Mouse (Mus musculus) limb, embryonic 12.5 days (tissue): ENCODE data around the gene Lmf1. TPM values are rescaled to one million over a fixed set of nuclear protein-coding genes. Genes with fewer than 3 reads are reported as not detected.
A peak's percentile ranks its signal among the peaks of the same experiment; 100 is the strongest.

Source experiments
- ATAC-seq: fragments of 200-750 bp; cut with Nextera tagmentation; 2 replicates; pipeline ENCODE4 v1.8.0; 2017; ENCODE audit warnings: low read depth, moderate TSS enrichment; ENCODE audit not compliant: insufficient number of reproducible peaks, insufficient read depth, low FRiP score, low TSS enrichment
- H3K27ac ChIP-seq: fragments of 300-500 bp; sonication (generic); 2 replicates; pipeline ENCODE4 v1.5.1; 2016; ENCODE audit warnings: mild to moderate bottlenecking, moderate library complexity
- H3K27me3 ChIP-seq: fragments of 300-500 bp; sonication (generic); 2 replicates; pipeline ENCODE4 v1.6.1; 2016; ENCODE audit warnings: mild to moderate bottlenecking, moderate library complexity
- H3K36me3 ChIP-seq: fragments of 300-500 bp; sonication (generic); 2 replicates; pipeline ENCODE4 v1.6.1; 2016; ENCODE audit warnings: mild to moderate bottlenecking, moderate library complexity
- H3K4me1 ChIP-seq: fragments of 300-500 bp; sonication (generic); replicated peaks from 2 replicates; pipeline ENCODE4 v1.6.1; 2016
- H3K4me2 ChIP-seq: fragments of 300-500 bp; sonication (generic); 2 replicates; pipeline ENCODE4 v1.6.1; 2016; ENCODE audit warnings: mild to moderate bottlenecking, moderate library complexity
- H3K4me3 ChIP-seq: fragments of 300-500 bp; sonication (generic); replicated peaks from 2 replicates; pipeline ENCODE4 v1.5.1; 2016; ENCODE audit warnings: mild to moderate bottlenecking
- H3K9ac ChIP-seq: fragments of 300-500 bp; sonication (generic); replicated peaks from 2 replicates; pipeline ENCODE4 v1.6.1; 2016; ENCODE audit warnings: mild to moderate bottlenecking, moderate library complexity
- H3K9me3 ChIP-seq: fragments of 300-500 bp; sonication (generic); 2 replicates; pipeline ENCODE4 v1.6.1; 2016; ENCODE audit warnings: mild to moderate bottlenecking, moderate library complexity
- WGBS: fragments of 180-500 bp; shearing (Covaris S2); methylation state at CpG from one replicate; pipeline ENCODE4 v1.1.7; 2016; 5-methylcytosine and 5-hydroxymethylcytosine counted together
- polyA plus RNA-seq: library from polyadenylated mRNA; unstranded; fragments of >200 nt; fragmentation: Nextera tagmentation; extraction: Ambion mirVana; gene quantifications from 2 replicates; pipeline ENCODE4 v1.2.1, GENCODE M21; 2016

Gene Lmf1
- polyA plus RNA-seq, 1 experiment from 2014 or later: 28.9 TPM

- peaks cover 13% of the 10 kb centered on the region; the same call in 1 of the 2 replicates for H3K36me3 ChIP-seq
- 53% methylated on average over 13 of the region's 13 CpGs for WGBS
- no peak overlapping the region for H3K27ac ChIP-seq
- no peak overlapping the region for H3K4me2 ChIP-seq
- H3K9me3 ChIP-seq: no peaks in the 10 kb centered on the region
- H3K4me3 ChIP-seq: no peak overlapping the region
- no peak for ATAC-seq
- no peak overlapping the region for H3K9ac ChIP-seq
- peaks cover 3% of the 10 kb centered on the region; the same call in 1 of the 2 replicates for H3K27me3 ChIP-seq
- H3K4me1 ChIP-seq: peaks cover 22% of the 10 kb centered on the region
Observed at GRCm38 (mm10) chr17:25624446-25625119, 45.7 kb downstream of the Lmf1 start.

GRCm38 (mm10) chr17:25625282-25625681, 46.4 kb downstream of the Lmf1 start:
- H3K9ac ChIP-seq: no peak overlapping the region
- no peak overlapping the region for H3K27ac ChIP-seq
- H3K4me1 ChIP-seq: peaks cover 19% of the 10 kb centered on the region
- no peak for ATAC-seq
- H3K9me3 ChIP-seq: no peaks in the 10 kb centered on the region
- H3K27me3 ChIP-seq: peaks cover 3% of the 10 kb centered on the region; the same call in 1 of the 2 replicates
- no peak overlapping the region for H3K4me2 ChIP-seq
- H3K4me3 ChIP-seq: no peak overlapping the region
- 81% methylated on average over 7 of the region's 7 CpGs for WGBS
- peaks cover 10% of the 10 kb centered on the region; the same call in 1 of the 2 replicates for H3K36me3 ChIP-seq

- H3K36me3 ChIP-seq: peaks cover 10% of the 10 kb centered on the region; the same call in 1 of the 2 replicates
- no peak overlapping the region for H3K9ac ChIP-seq
- no peak overlapping the region for H3K4me3 ChIP-seq
- peaks cover 19% of the 10 kb centered on the region for H3K4me1 ChIP-seq
- 75% methylated on average over 20 of the region's 20 CpGs for WGBS
- peaks cover 3% of the 10 kb centered on the region; the same call in 1 of the 2 replicates for H3K27me3 ChIP-seq
- H3K9me3 ChIP-seq: no peaks in the 10 kb centered on the region
- H3K27ac ChIP-seq: no peak overlapping the region
- no peak overlapping the region for H3K4me2 ChIP-seq
- no peak for ATAC-seq
Observed at GRCm38 (mm10) chr17:25626196-25627043, 47.5 kb downstream of the Lmf1 start.

- Histone ChIP-seq H3K9ac (no peak overlapping the region), H3K4me1 (peaks cover 25% of the 10 kb centered on the region), H3K27ac (no peak overlapping the region), H3K36me3 (peaks cover 37% of the 10 kb centered on the region), H3K9me3 (no peaks in the 10 kb centered on the region), H3K4me2 (no peak overlapping the region), H3K4me3 (no peak overlapping the region), H3K27me3 (no peaks in the 10 kb centered on the region)
- ATAC-seq: no peak
- 87% methylated on average over 5 of the region's 5 CpGs for WGBS
Observed at GRCm38 (mm10) chr17:25630313-25630712, 51.4 kb downstream of the Lmf1 start.

GRCm38 (mm10) chr17:25634070-25634469, 55.2 kb downstream of the Lmf1 start:
- no peak overlapping the region for H3K4me3 ChIP-seq
- WGBS: 85% methylated on average over 10 of the region's 10 CpGs
- H3K9ac ChIP-seq: no peak overlapping the region
- H3K4me2 ChIP-seq: no peak overlapping the region
- H3K36me3 ChIP-seq: peaks cover 33% of the 10 kb centered on the region
- H3K9me3 ChIP-seq: no peaks in the 10 kb centered on the region
- no peak overlapping the region for H3K27ac ChIP-seq
- H3K27me3 ChIP-seq: peaks cover under 1% of the 10 kb centered on the region; the same call in 1 of the 2 replicates
- H3K4me1 ChIP-seq: peaks cover 37% of the 10 kb centered on the region
- no peak for ATAC-seq

GRCm38 (mm10) chr17:25635387-25635786, 56.5 kb downstream of the Lmf1 start:
- no peak for ATAC-seq
- Histone ChIP-seq H3K9me3 (no peaks in the 10 kb centered on the region), H3K4me3 (no peak overlapping the region), H3K27me3 (peaks cover 2% of the 10 kb centered on the region; the same call in 1 of the 2 replicates), H3K27ac (0 out of 2 replicates have a peak overlapping the region, but pooled peaks have one; percentile 2), H3K9ac (no peak overlapping the region), H3K4me1 (peaks cover 45% of the 10 kb centered on the region), H3K4me2 (no peak overlapping the region), H3K36me3 (peaks cover 33% of the 10 kb centered on the region)
- WGBS: 37% methylated on average over 8 of the region's 8 CpGs

- Histone ChIP-seq H3K27me3 (peaks cover 2% of the 10 kb centered on the region; the same call in 1 of the 2 replicates), H3K9ac (no peak overlapping the region), H3K36me3 (peaks cover 33% of the 10 kb centered on the region), H3K9me3 (no peaks in the 10 kb centered on the region), H3K27ac (0 out of 2 replicates have a peak overlapping the region, but pooled peaks have one; percentile 2), H3K4me1 (peaks cover 49% of the 10 kb centered on the region), H3K4me2 (no peak overlapping the region), H3K4me3 (no peak overlapping the region)
- ATAC-seq: no peak
- 84% methylated on average over 5 of the region's 5 CpGs for WGBS
Observed at GRCm38 (mm10) chr17:25635806-25636205, 56.9 kb downstream of the Lmf1 start.

- Histone ChIP-seq H3K9me3 (no peaks in the 10 kb centered on the region), H3K27me3 (peaks cover 2% of the 10 kb centered on the region; the same call in 1 of the 2 replicates), H3K4me2 (no peak overlapping the region), H3K4me1 (peaks cover 59% of the 10 kb centered on the region), H3K27ac (peak overlapping the region; percentile 66; the same call in 1 of the 2 replicates), H3K36me3 (peaks cover 18% of the 10 kb centered on the region; the same call in 1 of the 2 replicates), H3K9ac (0 out of 2 replicates have a peak overlapping the region, but pooled peaks have one; percentile 27), H3K4me3 (no peak overlapping the region)
- 19% methylated on average over 7 of the region's 7 CpGs for WGBS
- no peak; the same call in 1 of the 2 replicates for ATAC-seq
Observed at GRCm38 (mm10) chr17:25637986-25638385, 59.1 kb downstream of the Lmf1 start.

- Histone ChIP-seq H3K4me2 (no peak overlapping the region), H3K4me1 (peaks cover 63% of the 10 kb centered on the region), H3K36me3 (peaks cover 14% of the 10 kb centered on the region; the same call in 1 of the 2 replicates), H3K27ac (peak overlapping the region; percentile 45; the same call in 1 of the 2 replicates), H3K4me3 (no peak overlapping the region), H3K27me3 (peaks cover 2% of the 10 kb centered on the region; the same call in 1 of the 2 replicates), H3K9me3 (no peaks in the 10 kb centered on the region), H3K9ac (0 out of 2 replicates have a peak overlapping the region, but pooled peaks have one; percentile 27)
- no peak for ATAC-seq
- WGBS: 70% methylated on average over 4 of the region's 4 CpGs
Observed at GRCm38 (mm10) chr17:25638442-25638841, 59.6 kb downstream of the Lmf1 start.

- no peak overlapping the region for H3K9ac ChIP-seq
- H3K27me3 ChIP-seq: peaks cover 2% of the 10 kb centered on the region; the same call in 1 of the 2 replicates
- H3K9me3 ChIP-seq: no peaks in the 10 kb centered on the region
- peaks cover 63% of the 10 kb centered on the region for H3K4me1 ChIP-seq
- WGBS: 35% methylated on average over 4 of the region's 4 CpGs
- H3K4me2 ChIP-seq: no peak overlapping the region
- no peak overlapping the region for H3K4me3 ChIP-seq
- peak overlapping the region; percentile 1; the same call in 1 of the 2 replicates for H3K27ac ChIP-seq
- H3K36me3 ChIP-seq: peaks cover 3% of the 10 kb centered on the region; the same call in 1 of the 2 replicates
- ATAC-seq: no peak
Observed at GRCm38 (mm10) chr17:25640956-25641355, 62.1 kb downstream of the Lmf1 start.

GRCm38 (mm10) chr17:25642032-25642431, 63.1 kb downstream of the Lmf1 start:
- peaks cover 2% of the 10 kb centered on the region; the same call in 1 of the 2 replicates for H3K36me3 ChIP-seq
- peaks cover 60% of the 10 kb centered on the region for H3K4me1 ChIP-seq
- WGBS: 84% methylated on average over 8 of the region's 8 CpGs
- ATAC-seq: no peak
- no peak overlapping the region for H3K9ac ChIP-seq
- H3K27me3 ChIP-seq: peaks cover 2% of the 10 kb centered on the region; the same call in 1 of the 2 replicates
- no peak overlapping the region for H3K27ac ChIP-seq
- H3K4me3 ChIP-seq: no peak overlapping the region
- no peak overlapping the region for H3K4me2 ChIP-seq
- no peaks in the 10 kb centered on the region for H3K9me3 ChIP-seq
